Mouse (Mus musculus) gastrocnemius, adult 8-10 months (tissue): ENCODE data around the gene Atg16l2. TPM values are rescaled to one million over a fixed set of nuclear protein-coding genes. Genes with fewer than 3 reads are reported as not detected.

ENCODE experiments used
- DNase-seq, 2 experiments: peaks; one replicate each; pipeline ENCODE4 v3.0.0; 2022; ENCODE audit warnings: low spot score in 2 of 2
- total RNA-seq, 4 experiments: library from RNA; stranded (reverse); gene quantifications; 2 replicates each; pipeline ENCODE4 v1.2.4; 2022

Gene Atg16l2
- total RNA-seq, 4 experiments from 2014 or later, result 3.2 to 5.3 (median 4.3) TPM

GRCm38 (mm10) chr7:101223501-101223900 is 78.5 kb downstream of the Atg16l2 start:
- no peak for DNase-seq

GRCm38 (mm10) chr7:101216724-101217123 is 85.3 kb downstream of the Atg16l2 start:
- DNase-seq, result no peak

- DNase-seq, result no peak
Observed at GRCm38 (mm10) chr7:101213515-101214263, 88.4 kb downstream of the Atg16l2 start.

Other genes starting within 250 kb of the Atg16l2 start
- 1 to 10 TPM; 4.2 to 5.5 (median 5.0) TPM for gene Fchsd2, start 209.4 kb downstream of the Atg16l2 start, total RNA-seq
- gene Stard10, start 14.8 kb upstream of the Atg16l2 start, total RNA-seq, result 10 to 100 TPM; 34.9 to 48.5 (median 43.7) TPM
- gene Arap1, start 45.8 kb upstream of the Atg16l2 start, total RNA-seq, result 10 to 100 TPM; 16.1 to 18.5 (median 17.1) TPM
- gene Gm45837, start 108.6 kb upstream of the Atg16l2 start, total RNA-seq, result 1 to 10 TPM in 2 of 4 experiments, not detected in 2; 3.8 to 4.1 TPM
- gene Pde2a, start 119.4 kb upstream of the Atg16l2 start, total RNA-seq, result 10 to 100 TPM; 15.2 to 22.9 (median 18.4) TPM